Mouse (Mus musculus) midbrain, embryonic 15.5 days (tissue): ENCODE measurements around the gene Srgap1. TPM values are rescaled to one million over a fixed set of nuclear protein-coding genes. Genes with fewer than 3 reads are reported as not detected.
"Not testable (repeated sequence)": the region's sequence is repeated elsewhere in the genome, so short reads cannot be mapped to it uniquely, and the experiment has no call there.

Experiments used
- ATAC-seq: fragments of 200-750 bp; cut with Nextera tagmentation; replicated peaks from 2 replicates; pipeline ENCODE4 v1.8.0; 2017; ENCODE audit warnings: moderate TSS enrichment
- H3K27ac ChIP-seq: fragments of 300-500 bp; sonication (generic); 2 replicates; pipeline ENCODE4 v1.5.1; 2015; ENCODE audit warnings: mild to moderate bottlenecking, inconsistent platforms
- H3K27me3 ChIP-seq: fragments of 300-500 bp; sonication (generic); replicated peaks from 2 replicates; pipeline ENCODE4 v1.6.1; 2015; ENCODE audit warnings: inconsistent platforms
- H3K36me3 ChIP-seq: fragments of 300-500 bp; sonication (generic); replicated peaks from 2 replicates; pipeline ENCODE4 v1.6.1; 2015; ENCODE audit warnings: inconsistent platforms
- H3K4me1 ChIP-seq: fragments of 300-500 bp; sonication (generic); 2 replicates; pipeline ENCODE4 v1.6.1; 2015; ENCODE audit warnings: inconsistent platforms
- H3K4me2 ChIP-seq: fragments of 300-500 bp; sonication (generic); 2 replicates; pipeline ENCODE4 v1.6.1; 2015; ENCODE audit warnings: inconsistent platforms, mild to moderate bottlenecking, moderate library complexity
- H3K4me3 ChIP-seq: fragments of 300-500 bp; sonication (generic); 2 replicates; pipeline ENCODE4 v1.5.1; 2015; ENCODE audit warnings: mild to moderate bottlenecking, inconsistent platforms
- H3K9ac ChIP-seq: fragments of 300-500 bp; sonication (generic); 2 replicates; pipeline ENCODE4 v1.6.1; 2015; ENCODE audit warnings: mild to moderate bottlenecking, inconsistent platforms
- H3K9me3 ChIP-seq: fragments of 300-500 bp; sonication (generic); 2 replicates; pipeline ENCODE4 v1.6.1; 2016; ENCODE audit warnings: inconsistent platforms
- WGBS: fragments of 180-500 bp; shearing (Covaris S2); methylation state at CpG from one replicate; pipeline ENCODE4 v1.1.7; 2015; ENCODE audit warnings: mixed read lengths; 5-methylcytosine and 5-hydroxymethylcytosine counted together
- polyA plus RNA-seq: library from polyadenylated mRNA; unstranded; fragments of >200 nt; fragmentation: Nextera tagmentation; extraction: Ambion mirVana; gene quantifications from 2 replicates; pipeline ENCODE4 v1.2.1, GENCODE M21; 2015

Srgap1 gene
- polyA plus RNA-seq, 1 experiment from 2014 or later: 41.8 TPM

DNA sequence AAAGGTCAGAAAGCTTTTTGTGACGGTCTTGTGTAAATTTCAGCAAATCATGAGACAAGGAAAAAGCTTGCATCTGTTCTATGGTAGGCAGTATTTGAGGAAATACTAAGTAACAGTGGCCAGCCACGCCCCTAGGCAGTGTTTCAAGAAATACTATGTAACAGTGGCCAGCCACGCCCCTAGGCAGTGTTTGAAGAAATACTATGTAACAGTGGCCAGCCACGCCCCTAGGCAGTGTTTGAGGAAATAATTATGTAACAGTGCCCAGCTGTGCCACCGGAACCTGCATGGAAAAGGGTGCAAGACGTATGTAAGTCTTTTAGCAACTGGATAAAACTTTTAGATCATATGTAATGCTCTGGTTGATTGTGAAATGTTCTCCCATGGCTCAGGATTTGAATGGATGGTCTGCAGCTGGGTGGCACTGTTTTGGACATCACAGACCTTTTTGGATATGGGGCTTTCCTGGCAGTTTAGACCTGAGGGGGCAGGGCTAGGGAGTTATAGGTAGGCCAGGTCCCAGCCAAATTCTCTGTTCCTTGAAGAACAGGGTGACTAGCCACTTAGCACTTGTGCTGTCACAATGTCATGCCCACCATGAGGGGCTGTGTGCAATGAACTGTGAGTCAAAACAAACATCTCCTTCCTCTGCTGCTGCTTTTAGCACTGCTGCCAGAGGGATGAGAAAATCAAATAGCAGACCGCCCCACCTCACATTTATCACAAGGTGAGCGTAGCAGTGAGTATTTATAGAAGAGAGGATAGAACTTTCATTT lies 250.9 kb downstream of the Srgap1 start:
- Histone ChIP-seq H3K4me2 (no peak overlapping the region), H3K4me3 (no peak overlapping the region), H3K27me3 (no peaks in the 10 kb centered on the region), H3K9ac (no peak overlapping the region), H3K36me3 (peaks cover 34% of the 10 kb centered on the region), H3K27ac (no peak overlapping the region), H3K9me3 (no peaks in the 10 kb centered on the region), H3K4me1 (no peaks in the 10 kb centered on the region)
- 80% methylated on average over 8 of the region's 8 CpGs for WGBS
- no peak for ATAC-seq

- peaks cover 23% of the 10 kb centered on the region for H3K36me3 ChIP-seq
Observed at GRCm38 (mm10) chr10:121794486-121794885, 252.6 kb downstream of the Srgap1 start.

GRCm38 (mm10) chr10:121792661-121793060 lies 254.5 kb downstream of the Srgap1 start:
- no peak overlapping the region for H3K4me2 ChIP-seq

More at GRCm38 (mm10) chr10:121794486-121794885, 252.6 kb downstream of the Srgap1 start:
- Histone ChIP-seq H3K9me3 (no peaks in the 10 kb centered on the region), H3K4me2 (no peak overlapping the region), H3K27me3 (no peaks in the 10 kb centered on the region), H3K27ac (no peak overlapping the region), H3K9ac (no peak overlapping the region), H3K4me1 (0 out of 2 replicates have a peak, but pooled peaks cover 5% of the 10 kb centered on the region), H3K4me3 (no peak overlapping the region)
- ATAC-seq: no peak
- WGBS: 93% methylated on average over 12 of the region's 12 CpGs

DNA sequence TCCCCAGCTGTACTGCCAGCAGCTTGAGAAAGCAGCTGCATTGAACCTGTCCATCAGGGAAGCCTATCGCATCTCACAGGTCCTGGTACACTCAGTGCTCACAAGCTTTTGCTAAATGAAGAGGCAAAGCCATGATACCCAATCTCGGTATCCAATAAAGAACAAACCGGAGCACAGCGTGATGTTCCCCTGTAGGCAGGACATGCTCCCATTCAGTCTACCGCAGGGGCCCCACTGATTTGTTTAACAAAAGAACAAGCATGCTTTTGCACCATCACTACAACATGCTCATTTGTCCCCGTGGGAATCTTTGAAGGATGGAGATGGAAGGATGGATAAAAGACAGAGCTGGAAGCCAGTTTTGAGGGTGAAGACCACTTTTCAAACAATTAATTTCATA lies 257.0 kb downstream of the Srgap1 start:
- Histone ChIP-seq H3K27ac (no peak overlapping the region), H3K36me3 (peaks cover 31% of the 10 kb centered on the region), H3K4me2 (no peak overlapping the region; the same call in 1 of the 2 replicates), H3K9me3 (no peaks in the 10 kb centered on the region), H3K9ac (no peak overlapping the region), H3K27me3 (no peaks in the 10 kb centered on the region), H3K4me3 (no peak overlapping the region), H3K4me1 (0 out of 2 replicates have a peak, but pooled peaks cover 5% of the 10 kb centered on the region)
- no peak for ATAC-seq
- WGBS: 13% methylated on average over 6 of the region's 6 CpGs

More at GRCm38 (mm10) chr10:121792661-121793060, 254.5 kb downstream of the Srgap1 start:
- Histone ChIP-seq H3K9me3 (no peaks in the 10 kb centered on the region), H3K9ac (no peak overlapping the region), H3K4me1 (0 out of 2 replicates have a peak, but pooled peaks cover 5% of the 10 kb centered on the region), H3K4me3 (no peak overlapping the region), H3K27me3 (no peaks in the 10 kb centered on the region), H3K36me3 (peaks cover 25% of the 10 kb centered on the region), H3K27ac (no peak overlapping the region)
- ATAC-seq: no peak
- 90% methylated on average over 17 of the region's 17 CpGs for WGBS

DNA sequence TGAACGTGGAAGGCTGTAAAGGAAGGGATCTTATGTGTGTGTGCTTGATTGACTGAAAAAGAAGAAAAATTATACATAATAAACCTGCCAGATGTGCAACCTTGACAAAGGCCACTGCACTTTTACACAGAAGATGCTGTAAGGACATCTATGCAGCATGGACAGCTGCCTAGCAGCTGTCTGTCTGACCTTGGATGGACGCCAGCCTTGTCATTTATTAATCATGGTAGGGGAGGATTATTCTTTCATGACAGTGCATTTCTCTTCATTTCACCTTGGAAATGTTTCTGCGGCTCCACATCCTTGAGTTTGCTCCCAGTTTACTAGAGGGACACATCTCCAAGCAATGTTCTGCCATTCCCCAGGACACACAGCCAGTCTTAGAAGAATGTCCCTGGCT lies 258.6 kb downstream of the Srgap1 start:
- Histone ChIP-seq H3K4me1 (0 out of 2 replicates have a peak, but pooled peaks cover 5% of the 10 kb centered on the region), H3K4me2 (no peak overlapping the region), H3K4me3 (no peak overlapping the region), H3K36me3 (peaks cover 37% of the 10 kb centered on the region), H3K27me3 (no peaks in the 10 kb centered on the region), H3K27ac (no peak overlapping the region), H3K9me3 (no peaks in the 10 kb centered on the region), H3K9ac (no peak overlapping the region)
- no peak for ATAC-seq
- WGBS: 89% methylated on average over 3 of the region's 3 CpGs

DNA sequence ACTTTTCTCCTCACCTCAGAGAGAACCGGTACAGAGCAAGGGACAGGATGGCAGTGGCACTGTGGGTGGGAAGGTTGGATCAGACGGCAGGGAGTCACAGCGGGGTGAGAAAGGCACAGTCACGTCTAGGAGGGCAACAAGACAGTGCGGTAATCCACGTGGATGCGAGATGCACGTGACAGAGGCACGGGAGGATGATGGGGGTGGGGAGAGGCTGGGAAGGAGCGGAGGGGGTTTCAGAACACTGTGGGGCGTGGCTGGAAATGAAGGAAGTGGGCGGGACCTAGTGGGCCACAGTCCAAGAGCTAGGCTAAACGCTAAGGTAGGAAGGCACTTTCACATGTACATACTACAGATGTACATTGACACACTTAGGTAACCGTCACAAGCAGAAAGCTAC lies 266.0 kb downstream of the Srgap1 start:
- WGBS: 46% methylated on average over 14 of the region's 14 CpGs
- H3K4me3 ChIP-seq: no peak overlapping the region
- no peaks in the 10 kb centered on the region for H3K27me3 ChIP-seq
- H3K4me2 ChIP-seq: no peak overlapping the region
- H3K9me3 ChIP-seq: no peaks in the 10 kb centered on the region
- no peak overlapping the region for H3K9ac ChIP-seq
- ATAC-seq: peak; percentile 48; the same call in 1 of the 2 replicates
- no peaks in the 10 kb centered on the region for H3K4me1 ChIP-seq
- H3K27ac ChIP-seq: no peak overlapping the region
- H3K36me3 ChIP-seq: peaks cover 30% of the 10 kb centered on the region

DNA sequence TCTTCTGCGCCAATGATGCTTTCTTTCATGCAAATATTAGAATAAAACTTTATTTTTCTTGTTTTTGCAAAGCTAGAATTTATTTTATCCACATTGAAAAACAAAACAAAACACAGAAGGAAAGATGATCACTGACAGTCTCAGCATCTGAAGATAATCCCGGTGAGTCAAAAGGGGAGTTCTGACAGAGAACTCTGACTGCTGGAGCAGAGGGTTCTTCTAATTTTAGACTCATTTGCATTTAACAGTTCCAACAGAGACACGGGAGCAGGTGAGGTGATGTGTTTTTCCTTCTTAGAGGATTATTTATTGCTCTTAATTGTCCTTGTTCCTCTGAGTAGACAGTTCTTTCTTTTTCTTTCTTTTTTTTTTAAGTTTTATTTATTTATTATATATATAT lies 271.1 kb downstream of the Srgap1 start:
- no peak for ATAC-seq
- Histone ChIP-seq H3K4me3 (no peak overlapping the region), H3K4me2 (no peak overlapping the region), H3K27ac (no peak overlapping the region), H3K9me3 (no peaks in the 10 kb centered on the region), H3K4me1 (no peaks in the 10 kb centered on the region), H3K36me3 (no peaks in the 10 kb centered on the region), H3K9ac (no peak overlapping the region), H3K27me3 (no peaks in the 10 kb centered on the region)
- WGBS: 66% methylated on average over 3 of the region's 3 CpGs

DNA sequence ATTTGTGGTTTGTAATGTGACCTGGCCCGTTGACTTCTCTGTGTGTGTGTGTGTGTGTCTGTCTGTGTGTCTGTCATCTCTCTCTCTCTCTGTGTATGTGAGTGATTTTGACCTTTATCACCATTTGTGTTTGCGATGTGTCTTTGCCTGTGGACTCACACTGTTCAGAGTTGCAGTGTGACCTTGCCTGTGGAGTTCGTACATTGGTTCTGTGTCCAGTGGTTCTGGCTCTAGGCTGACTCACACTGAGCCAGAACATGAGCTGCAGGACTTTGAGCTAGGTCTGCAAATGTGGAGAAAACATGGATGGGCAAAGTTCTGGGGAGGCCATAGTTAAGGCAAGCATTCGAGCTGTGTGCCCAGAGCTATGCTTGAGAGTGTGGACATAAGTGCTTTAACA lies 273.3 kb downstream of the Srgap1 start:
- H3K27ac ChIP-seq: no peak overlapping the region
- no peak for ATAC-seq
- 82% methylated on average over 4 of the region's 4 CpGs for WGBS
- H3K4me2 ChIP-seq: no peak overlapping the region
- H3K4me3 ChIP-seq: no peak overlapping the region
- H3K9ac ChIP-seq: no peak overlapping the region
- no peaks in the 10 kb centered on the region for H3K36me3 ChIP-seq
- H3K9me3 ChIP-seq: no peaks in the 10 kb centered on the region
- no peaks in the 10 kb centered on the region for H3K27me3 ChIP-seq
- no peaks in the 10 kb centered on the region; the same call in 1 of the 2 replicates for H3K4me1 ChIP-seq

DNA sequence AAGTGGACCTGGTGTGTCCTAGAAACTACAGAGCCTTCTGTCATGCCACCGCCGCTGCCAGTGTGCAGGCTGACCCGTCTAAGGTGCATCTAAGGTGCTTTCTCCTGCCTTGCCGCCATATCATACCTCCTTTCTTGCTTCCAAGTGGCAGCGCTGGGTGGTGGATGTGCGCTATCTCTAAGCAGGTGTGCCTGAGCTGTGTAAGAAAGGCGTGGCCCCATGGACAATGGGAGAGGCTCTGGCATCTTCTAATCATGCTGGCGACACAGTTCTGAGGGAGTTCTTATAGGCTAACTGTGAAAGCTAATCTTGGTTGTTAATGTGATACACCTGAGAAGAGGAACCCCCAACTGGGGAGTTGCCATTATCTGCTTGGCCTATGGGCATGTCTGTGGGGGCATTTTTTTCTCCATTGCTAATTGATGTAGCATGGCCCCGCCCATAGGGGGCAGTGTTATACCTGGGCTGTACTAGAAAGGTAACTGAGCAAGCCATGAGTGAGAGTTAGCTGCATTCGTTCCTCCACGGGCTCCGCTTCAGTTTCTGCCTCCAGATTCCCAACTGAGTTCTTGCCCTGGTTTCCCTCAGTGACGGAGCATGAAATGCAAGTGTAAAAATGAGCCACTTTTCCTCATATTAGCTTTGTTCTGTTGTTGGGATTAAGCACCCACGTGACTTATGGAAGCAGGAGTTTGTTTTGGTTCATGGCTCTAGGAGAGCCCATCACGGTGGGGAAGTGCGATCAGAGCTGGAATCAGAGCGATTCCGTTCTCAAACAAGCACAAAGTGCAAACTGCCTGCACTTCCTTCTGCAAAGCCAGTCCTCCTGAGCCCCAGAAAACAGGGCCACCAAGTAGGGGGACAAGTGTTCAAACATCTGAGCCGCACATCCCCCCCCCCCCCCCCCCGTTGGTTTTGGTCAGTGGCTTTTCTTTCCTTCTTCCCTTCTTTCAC lies 276.2 kb downstream of the Srgap1 start:
- no peak overlapping the region for H3K4me3 ChIP-seq
- no peaks in the 10 kb centered on the region for H3K36me3 ChIP-seq
- WGBS: 47% methylated on average over 20 of the region's 20 CpGs
- no peak overlapping the region for H3K27ac ChIP-seq
- ATAC-seq: no peak
- H3K4me1 ChIP-seq: peaks cover 1% of the 10 kb centered on the region; the same call in 1 of the 2 replicates
- H3K9me3 ChIP-seq: no peaks in the 10 kb centered on the region
- no peak overlapping the region for H3K9ac ChIP-seq
- H3K4me2 ChIP-seq: 0 out of 2 replicates have a peak overlapping the region, but pooled peaks have one; percentile 2
- no peaks in the 10 kb centered on the region for H3K27me3 ChIP-seq

DNA sequence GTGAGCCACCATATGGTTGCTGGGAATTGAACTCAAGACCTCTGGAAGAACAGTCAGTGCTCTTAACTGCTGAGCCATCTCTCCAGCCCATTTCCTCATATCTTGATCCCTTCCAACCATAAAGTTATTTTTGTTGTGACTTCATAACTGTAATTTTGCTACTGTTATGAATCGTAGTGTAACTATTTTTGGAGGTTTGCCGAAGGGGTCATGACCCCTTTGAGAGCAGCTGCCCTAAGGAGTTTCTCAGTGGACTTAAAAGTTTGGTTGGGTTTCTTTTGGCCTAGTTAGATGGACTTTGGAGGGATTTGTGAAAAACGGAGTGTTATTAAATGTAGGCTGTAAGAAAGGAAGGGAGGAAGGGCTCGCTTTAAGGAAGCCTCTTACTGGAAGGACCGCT lies 277.4 kb downstream of the Srgap1 start:
- Histone ChIP-seq H3K4me1 (peaks cover 13% of the 10 kb centered on the region; the same call in 1 of the 2 replicates), H3K27me3 (no peaks in the 10 kb centered on the region), H3K4me2 (no peak overlapping the region), H3K27ac (no peak overlapping the region), H3K9ac (no peak overlapping the region), H3K36me3 (no peaks in the 10 kb centered on the region), H3K9me3 (no peaks in the 10 kb centered on the region), H3K4me3 (no peak overlapping the region)
- ATAC-seq: no peak
- 91% methylated on average over 5 of the region's 5 CpGs for WGBS

DNA sequence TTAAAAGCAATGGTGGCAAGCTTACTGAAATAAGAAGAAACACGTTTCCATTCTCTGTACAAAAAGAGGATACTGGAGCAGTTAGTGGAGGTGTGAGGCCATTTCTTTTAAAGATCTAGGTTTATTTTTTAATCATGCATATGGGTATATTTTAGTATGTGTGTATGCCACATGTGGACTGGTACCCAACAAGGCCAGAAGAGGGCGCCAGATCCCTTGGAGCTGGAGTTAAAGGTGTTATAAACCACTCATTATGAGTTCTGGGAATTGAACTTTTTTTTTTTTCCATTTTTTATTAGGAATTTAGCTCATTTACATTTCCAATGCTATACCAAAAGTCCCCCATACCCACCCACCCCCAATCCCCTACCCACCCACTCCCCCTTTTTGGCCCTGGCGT lies 279.8 kb downstream of the Srgap1 start:
- not testable (repeated sequence) for H3K9me3 ChIP-seq, H3K27me3 ChIP-seq, H3K27ac ChIP-seq, H3K9ac ChIP-seq, ATAC-seq, H3K36me3 ChIP-seq, H3K4me3 ChIP-seq, H3K4me2 ChIP-seq
- H3K4me1 ChIP-seq: peaks cover 15% of the 10 kb centered on the region; the same call in 1 of the 2 replicates
- WGBS: 89% methylated on average over 3 of the region's 3 CpGs
